Mouse (Mus musculus) heart, adult 2 months (tissue): ENCODE data around the gene Ifng. TPM values are rescaled to one million over a fixed set of nuclear protein-coding genes. Genes with fewer than 3 reads are reported as not detected.

Source experiments
- DNase-seq, 2 experiments: peaks; one replicate each; pipeline ENCODE4 v3.0.0; 2021
- H3K27ac ChIP-seq: fragments of 200-600 bp; 2 replicates; pipeline ENCODE4 v1.8.1; 2022
- H3K27me3 ChIP-seq: fragments of 200-500 bp; 2 replicates; pipeline ENCODE4 v1.6.1; 2012; ENCODE audit warnings: mild to moderate bottlenecking, low read length, inconsistent platforms, mixed read lengths; ENCODE audit not compliant: control insufficient read depth, insufficient read depth
- H3K36me3 ChIP-seq: fragments of 200-500 bp; 2 replicates; pipeline ENCODE4 v1.6.1; 2012; ENCODE audit warnings: low read length, inconsistent platforms; ENCODE audit not compliant: control insufficient read depth, insufficient read depth
- H3K4me1 ChIP-seq: fragments of 200-500 bp; 2 replicates; pipeline ENCODE4 v1.6.1; 2011; ENCODE audit warnings: low read length; ENCODE audit not compliant: control insufficient read depth, insufficient read depth
- H3K4me3 ChIP-seq: fragments of 200-600 bp; 2 replicates; pipeline ENCODE4 v1.8.1; 2022
- H3K79me2 ChIP-seq: fragments of 200-500 bp; replicated peaks from 2 replicates; pipeline ENCODE4 v1.6.1; 2012; ENCODE audit warnings: mild to moderate bottlenecking, inconsistent platforms, low read length, moderate library complexity, mixed read lengths; ENCODE audit not compliant: control insufficient read depth, insufficient read depth
- H3K9ac ChIP-seq: fragments of 200-500 bp; 2 replicates; pipeline ENCODE4 v1.6.1; 2012; ENCODE audit warnings: low read depth, mild to moderate bottlenecking, control low read depth, inconsistent platforms, low read length, mixed read lengths
- CTCF ChIP-seq: fragments of 200-600 bp; IDR thresholded peaks from 2 replicates; pipeline ENCODE4 v1.8.1; 2022; ENCODE audit warnings: antibody characterized with exemption, mild to moderate bottlenecking, moderate library complexity
- EP300 ChIP-seq: fragments of 200-500 bp; IDR thresholded peaks from 2 replicates; pipeline ENCODE4 v1.6.1; 2011; ENCODE audit warnings: low read depth, low read length, control low read depth; ENCODE audit not compliant: insufficient read depth
- POLR2A ChIP-seq: fragments of 200-500 bp; IDR thresholded peaks from 2 replicates; pipeline ENCODE4 v1.6.1; 2011; ENCODE audit warnings: mild to moderate bottlenecking, low read depth, low read length, control low read depth; ENCODE audit not compliant: insufficient read depth
- WGBS: fragments of 180-500 bp; shearing (Covaris S2); methylation state at CpG from one replicate; pipeline ENCODE4 v1.1.7; 2018; 5-methylcytosine and 5-hydroxymethylcytosine counted together
- intact Hi-C: fragments of 180-260 bp; cut with DNase I; formaldehyde crosslinking; loops from one replicate; pipeline ENCODE4 v1.15.1; 2025
- polyA plus RNA-seq: library from polyadenylated mRNA; depleted of rRNA; stranded (reverse); fragments of >200 nt; gene quantifications from 2 replicates; pipeline ENCODE4 v1.2.3, GENCODE M21; 2012
- total RNA-seq, 2 experiments: library from RNA; stranded (reverse); gene quantifications; 2 replicates each; pipeline ENCODE4 v1.2.3; 2021

The Ifng gene
- total and polyA plus RNA-seq, 3 experiments = not detected

- intact Hi-C loops = loop anchor here (10.0 kb wide), 1 partner anchor 99 kb away; no protein-coding TSS in a partner anchor
- Histone ChIP-seq H3K4me1 (peaks cover 2% of the 10 kb centered on the region; the same call in 1 of the 2 replicates), H3K36me3 (no peaks in the 10 kb centered on the region), H3K9ac (no peak overlapping the region), H3K79me2 (no peaks in the 10 kb centered on the region), H3K27ac (no peak overlapping the region), H3K4me3 (no peak overlapping the region), H3K27me3 (no peaks in the 10 kb centered on the region; the same call in 1 of the 2 replicates)
- DNase-seq = no peak
- WGBS = 91% methylated on average over 14 of the region's 14 CpGs
- TF ChIP-seq CTCF = no peak
- TF ChIP-seq EP300 = no peak
- TF ChIP-seq POLR2A = no peak
Measured at GRCm38 (mm10) chr10:118445978-118446377, 5.1 kb downstream of the Ifng start.

DNA sequence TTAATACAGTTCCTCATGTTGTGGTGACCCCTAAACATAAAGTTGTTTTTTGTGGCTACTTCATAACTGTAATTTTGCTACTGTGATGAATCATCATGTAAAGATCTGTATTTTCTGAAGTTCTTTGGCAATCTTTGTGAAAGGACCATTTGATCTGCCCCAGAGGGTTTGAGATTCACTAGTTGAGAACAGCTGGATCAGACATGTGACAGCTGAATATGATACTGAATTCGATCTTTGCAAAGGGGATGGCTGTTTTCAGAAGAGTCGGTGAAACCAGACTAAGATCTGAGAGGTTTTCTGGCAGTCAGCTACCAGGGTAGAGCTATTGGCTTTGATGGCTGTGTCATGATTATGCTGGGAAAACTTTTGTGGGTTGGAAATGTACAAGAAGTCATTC is 10.9 kb downstream of the Ifng start:
- no peaks in the 10 kb centered on the region for H3K79me2 ChIP-seq
- no peak overlapping the region for H3K9ac ChIP-seq
- H3K36me3 ChIP-seq = no peaks in the 10 kb centered on the region
- no peaks in the 10 kb centered on the region; the same call in 1 of the 2 replicates for H3K27me3 ChIP-seq
- no peaks in the 10 kb centered on the region for H3K4me1 ChIP-seq
- no peak overlapping the region for H3K27ac ChIP-seq
- WGBS = 62% methylated on average over 2 of the region's 2 CpGs
- DNase-seq = no peak
- no peak for TF ChIP-seq POLR2A
- H3K4me3 ChIP-seq = no peak overlapping the region
- intact Hi-C loops = no loop called here

DNA sequence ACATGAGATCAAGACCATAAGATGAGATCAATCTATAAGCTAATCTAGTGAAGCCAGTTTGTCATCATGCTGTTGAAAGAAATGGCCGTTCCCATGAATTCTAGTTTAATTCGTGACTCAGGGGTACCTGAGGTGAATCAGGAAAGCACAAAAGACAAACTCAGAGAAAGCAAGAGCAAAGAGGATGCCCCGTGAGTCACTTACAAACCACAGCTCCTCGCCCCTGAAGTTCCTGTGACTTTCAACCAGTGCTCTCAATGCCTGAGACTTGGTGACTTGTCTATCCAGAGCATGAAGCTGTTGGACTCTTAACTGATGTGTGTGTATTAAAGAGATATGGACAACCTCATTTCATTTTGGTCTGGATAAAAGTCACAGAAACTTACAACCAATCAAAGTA is 17.9 kb downstream of the Ifng start:
- intact Hi-C loops = no loop called here
- H3K4me3 ChIP-seq = no peak overlapping the region
- no peaks in the 10 kb centered on the region for H3K36me3 ChIP-seq
- no peak overlapping the region for H3K27ac ChIP-seq
- no peak for DNase-seq
- no peak overlapping the region for H3K9ac ChIP-seq
- no peaks in the 10 kb centered on the region for H3K79me2 ChIP-seq
- WGBS = 79% methylated on average over 4 of the region's 4 CpGs
- no peaks in the 10 kb centered on the region for H3K27me3 ChIP-seq
- no peaks in the 10 kb centered on the region for H3K4me1 ChIP-seq
- TF ChIP-seq CTCF = no peak
- TF ChIP-seq EP300 = no peak
- no peak for TF ChIP-seq POLR2A

DNA sequence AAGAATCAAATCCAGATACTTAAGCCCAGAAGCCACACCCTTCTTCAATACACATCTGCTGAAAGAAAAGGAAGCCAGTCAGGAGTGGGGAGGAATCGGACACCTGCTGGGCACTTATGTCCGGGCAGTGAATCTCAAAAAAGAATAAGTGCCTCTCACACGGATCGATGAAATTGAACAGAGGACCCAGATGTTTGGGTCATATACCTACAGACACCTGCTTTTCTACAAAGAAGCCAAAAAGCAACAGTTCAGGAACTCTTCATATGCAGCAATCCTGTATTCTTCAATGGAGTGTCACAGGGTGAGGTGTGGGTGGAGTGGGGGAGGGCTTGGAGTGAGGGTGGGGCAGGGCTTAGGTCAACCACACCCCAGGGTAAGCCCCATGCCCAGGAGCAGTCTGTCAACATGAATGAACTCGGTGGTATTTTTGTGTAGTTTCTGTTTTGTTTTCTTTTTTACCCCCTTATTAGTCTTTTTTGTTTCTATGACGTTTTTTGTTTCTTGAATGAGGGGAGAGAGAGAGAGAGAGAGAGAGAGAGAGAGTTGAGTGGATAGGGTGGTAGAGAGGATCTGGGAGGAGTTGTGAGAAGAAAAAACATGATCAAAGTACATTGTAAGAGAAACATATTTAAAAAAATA is 20.4 kb downstream of the Ifng start:
- TF ChIP-seq EP300 = no peak
- no peak for TF ChIP-seq CTCF
- TF ChIP-seq POLR2A = no peak
- no peak overlapping the region for H3K27ac ChIP-seq
- H3K4me3 ChIP-seq = no peak overlapping the region
- no peaks in the 10 kb centered on the region for H3K27me3 ChIP-seq
- no peak for DNase-seq
- H3K36me3 ChIP-seq = no peaks in the 10 kb centered on the region
- 73% methylated on average over 6 of the region's 6 CpGs for WGBS
- no peaks in the 10 kb centered on the region for H3K4me1 ChIP-seq
- intact Hi-C loops = no loop called here
- H3K79me2 ChIP-seq = no peaks in the 10 kb centered on the region
- H3K9ac ChIP-seq = no peak overlapping the region

DNA sequence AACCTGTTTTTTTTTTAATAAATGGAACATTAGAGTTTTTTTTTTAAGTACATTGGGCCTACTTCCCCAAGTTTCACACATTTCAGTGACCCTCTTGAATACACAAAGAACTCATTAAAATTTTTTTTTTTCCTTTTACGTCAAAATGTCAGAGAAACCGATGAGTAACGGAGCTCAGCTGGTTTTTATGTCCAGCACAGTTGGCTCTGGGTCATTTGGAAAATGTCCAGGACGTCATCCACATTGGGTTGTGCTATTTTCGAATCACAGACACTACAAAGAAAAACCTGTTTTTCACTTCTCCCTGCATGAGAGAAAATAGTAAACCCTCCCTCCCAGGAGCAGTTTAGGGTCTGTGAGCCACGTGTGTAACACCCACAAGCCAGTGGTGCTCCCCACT is 25.6 kb downstream of the Ifng start:
- Histone ChIP-seq H3K4me1 (peaks cover 1% of the 10 kb centered on the region), H3K79me2 (no peaks in the 10 kb centered on the region), H3K27me3 (no peaks in the 10 kb centered on the region; the same call in 1 of the 2 replicates), H3K27ac (no peak overlapping the region), H3K9ac (no peak overlapping the region), H3K4me3 (no peak overlapping the region), H3K36me3 (no peaks in the 10 kb centered on the region)
- 23% methylated on average over 6 of the region's 6 CpGs for WGBS
- peak in 1 of 2 experiments; percentile 6 for DNase-seq
- intact Hi-C loops = no loop called here
- no peak for TF ChIP-seq EP300
- TF ChIP-seq POLR2A = no peak
- no peak for TF ChIP-seq CTCF

DNA sequence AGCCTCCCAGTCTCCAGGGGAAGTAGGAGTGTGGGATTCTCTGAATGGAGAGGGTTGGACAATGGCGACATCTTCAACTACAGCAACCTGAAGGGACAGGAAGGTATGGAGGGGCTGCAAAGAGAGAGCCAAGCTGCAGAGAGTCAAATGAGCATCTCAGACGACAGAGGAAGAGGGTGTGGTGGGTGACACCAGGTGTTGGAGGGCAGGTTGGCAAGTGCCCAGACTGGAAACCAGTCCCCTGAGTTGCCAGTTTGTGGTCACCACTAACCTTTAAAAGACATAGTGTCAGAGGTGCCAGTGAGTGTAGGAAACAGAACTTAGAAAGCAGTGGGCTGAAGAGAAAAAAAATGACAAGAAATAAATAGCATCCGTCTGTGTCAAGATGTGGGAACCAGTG is 28.2 kb downstream of the Ifng start:
- H3K27me3 ChIP-seq = no peaks in the 10 kb centered on the region; the same call in 1 of the 2 replicates
- peaks cover 1% of the 10 kb centered on the region for H3K4me1 ChIP-seq
- 74% methylated on average over 3 of the region's 3 CpGs for WGBS
- intact Hi-C loops = no loop called here
- no peak overlapping the region for H3K4me3 ChIP-seq
- H3K9ac ChIP-seq = no peak overlapping the region
- no peaks in the 10 kb centered on the region for H3K36me3 ChIP-seq
- no peak for TF ChIP-seq EP300
- TF ChIP-seq POLR2A = no peak
- no peak for TF ChIP-seq CTCF
- H3K79me2 ChIP-seq = no peaks in the 10 kb centered on the region
- DNase-seq = peak in 1 of 2 experiments; percentile 10
- H3K27ac ChIP-seq = no peak overlapping the region
